Mouse (Mus musculus) right cerebral cortex, adult 2 months (tissue): Measurements from ENCODE around the gene Vps13d.

Source experiments
- DNase-seq, 2 experiments: peaks; one replicate each; pipeline ENCODE4 v3.0.0; 2021 to 2022; ENCODE audit warnings: low spot score in 2 of 2

Vps13d gene

GRCm38 (mm10) chr4:144977057-144977456, 217.7 kb downstream of the Vps13d start:
- DNase-seq, result no peak

GRCm38 (mm10) chr4:144975505-144975904, 219.3 kb downstream of the Vps13d start:
- no peak for DNase-seq

GRCm38 (mm10) chr4:144974458-144974857, 220.3 kb downstream of the Vps13d start:
- no peak for DNase-seq

GRCm38 (mm10) chr4:144972948-144973720, 221.7 kb downstream of the Vps13d start:
- DNase-seq, result peak; percentile 20 to 22

- no peak for DNase-seq
These were observed 223.8 kb downstream of the Vps13d start for GRCm38 (mm10) chr4:144971048-144971447.

GRCm38 (mm10) chr4:144969030-144969429, 225.8 kb downstream of the Vps13d start:
- DNase-seq, result no peak

GRCm38 (mm10) chr4:144968371-144968770, 226.4 kb downstream of the Vps13d start:
- DNase-seq, result no peak

GRCm38 (mm10) chr4:144965255-144965654, 229.6 kb downstream of the Vps13d start:
- DNase-seq, result no peak

GRCm38 (mm10) chr4:144961696-144962095, 233.1 kb downstream of the Vps13d start:
- DNase-seq, result no peak

GRCm38 (mm10) chr4:144961232-144961631, 233.6 kb downstream of the Vps13d start:
- DNase-seq, result no peak

GRCm38 (mm10) chr4:144960188-144960904, 234.5 kb downstream of the Vps13d start:
- DNase-seq, result no peak

GRCm38 (mm10) chr4:144957721-144958120, 237.1 kb downstream of the Vps13d start:
- no peak for DNase-seq

- no peak for DNase-seq
These were observed 237.6 kb downstream of the Vps13d start for GRCm38 (mm10) chr4:144957186-144957585.

GRCm38 (mm10) chr4:144956293-144956692, 238.5 kb downstream of the Vps13d start:
- DNase-seq, result no peak

GRCm38 (mm10) chr4:144955863-144956262, 238.9 kb downstream of the Vps13d start:
- DNase-seq, result no peak

- no peak for DNase-seq
These were observed 241.4 kb downstream of the Vps13d start for GRCm38 (mm10) chr4:144953421-144953820.

GRCm38 (mm10) chr4:144951859-144952258, 242.9 kb downstream of the Vps13d start:
- DNase-seq, result no peak

GRCm38 (mm10) chr4:144950883-144951282, 243.9 kb downstream of the Vps13d start:
- DNase-seq, result no peak

GRCm38 (mm10) chr4:144950327-144950711, 244.5 kb downstream of the Vps13d start:
- no peak for DNase-seq

GRCm38 (mm10) chr4:144949441-144950326, 245.1 kb downstream of the Vps13d start:
- DNase-seq, result peak in 1 of 2 experiments; percentile 22

GRCm38 (mm10) chr4:144947738-144948390, 246.9 kb downstream of the Vps13d start:
- no peak for DNase-seq

- DNase-seq, result no peak
These were observed 251.5 kb downstream of the Vps13d start for GRCm38 (mm10) chr4:144943273-144943672.
